Mouse (Mus musculus) heart, embryonic 14.5 days (tissue): ENCODE data around the gene Garnl3. TPM values are rescaled to one million over a fixed set of nuclear protein-coding genes. Genes with fewer than 3 reads are reported as not detected.

Source experiments
- ATAC-seq: fragments of 200-750 bp; cut with Nextera tagmentation; 2 replicates; pipeline ENCODE4 v1.8.0; 2017; ENCODE audit warnings: low read depth, moderate TSS enrichment; ENCODE audit not compliant: insufficient number of reproducible peaks, insufficient read depth, low FRiP score
- H3K27ac ChIP-seq, 2 experiments: fragments of 200-500 bp in 1 of 2; fragments of 300-500 bp in 1 of 2; sonication (generic) in 1 of 2; replicated peaks in 1 of 2; 2 replicates each; pipeline ENCODE4 v1.5.1; 2012 to 2014; ENCODE audit warnings: low read depth in 2 of 2, low read length in 2 of 2, control low read depth in 1 of 2, mild to moderate bottlenecking in 1 of 2, mixed read lengths in 1 of 2; ENCODE audit not compliant: control insufficient read depth in 1 of 2, insufficient read depth in 1 of 2
- H3K27me3 ChIP-seq: fragments of 300-500 bp; sonication (generic); 2 replicates; pipeline ENCODE4 v1.6.1; 2014; ENCODE audit warnings: mild to moderate bottlenecking, low read length, control low read depth; ENCODE audit not compliant: control insufficient read depth, insufficient read depth
- H3K36me3 ChIP-seq: fragments of 300-500 bp; sonication (generic); 2 replicates; pipeline ENCODE4 v1.6.1; 2014; ENCODE audit warnings: mild to moderate bottlenecking, control low read depth, low read length, mixed read lengths; ENCODE audit not compliant: control insufficient read depth, insufficient read depth
- H3K4me1 ChIP-seq, 2 experiments: fragments of 200-500 bp in 1 of 2; fragments of 300-500 bp in 1 of 2; sonication (generic) in 1 of 2; 2 replicates each; pipeline ENCODE4 v1.6.1; 2012 to 2014; ENCODE audit warnings: low read length in 2 of 2, control low read depth in 1 of 2, mixed read lengths in 1 of 2; ENCODE audit not compliant: control insufficient read depth in 2 of 2, insufficient read depth in 2 of 2
- H3K4me2 ChIP-seq: fragments of 300-500 bp; sonication (generic); 2 replicates; pipeline ENCODE4 v1.6.1; 2014; ENCODE audit warnings: mild to moderate bottlenecking, low read length
- H3K4me3 ChIP-seq, 2 experiments: fragments of 200-500 bp in 1 of 2; fragments of 300-500 bp in 1 of 2; sonication (generic) in 1 of 2; 2 replicates each; pipeline ENCODE4 v1.5.1; 2012 to 2014; ENCODE audit warnings: low read length in 2 of 2, mild to moderate bottlenecking in 2 of 2, control low read depth in 1 of 2, low read depth in 1 of 2, moderate library complexity in 1 of 2; ENCODE audit not compliant: control insufficient read depth in 1 of 2, insufficient read depth in 1 of 2
- H3K9ac ChIP-seq: fragments of 300-500 bp; sonication (generic); 2 replicates; pipeline ENCODE4 v1.6.1; 2014; ENCODE audit warnings: mild to moderate bottlenecking, low read length
- H3K9me3 ChIP-seq: fragments of 300-500 bp; sonication (generic); 2 replicates; pipeline ENCODE4 v1.6.1; 2016; ENCODE audit warnings: low read length, control low read depth; ENCODE audit not compliant: control insufficient read depth
- WGBS: fragments of 180-500 bp; shearing (Covaris S2); extraction: QIAGEN DNeasy Blood & Tissue Kit; methylation state at CpG from one replicate; pipeline ENCODE4 v1.1.7; 2014; 5-methylcytosine and 5-hydroxymethylcytosine counted together
- polyA plus RNA-seq: library from polyadenylated mRNA; unstranded; fragments of >200 nt; fragmentation: Nextera tagmentation; extraction: Ambion mirVana; gene quantifications from 2 replicates; pipeline ENCODE4 v1.2.1, GENCODE M21; 2014

The Garnl3 gene
- polyA plus RNA-seq, 1 experiment from 2014 or later, result 11.0 TPM

DNA sequence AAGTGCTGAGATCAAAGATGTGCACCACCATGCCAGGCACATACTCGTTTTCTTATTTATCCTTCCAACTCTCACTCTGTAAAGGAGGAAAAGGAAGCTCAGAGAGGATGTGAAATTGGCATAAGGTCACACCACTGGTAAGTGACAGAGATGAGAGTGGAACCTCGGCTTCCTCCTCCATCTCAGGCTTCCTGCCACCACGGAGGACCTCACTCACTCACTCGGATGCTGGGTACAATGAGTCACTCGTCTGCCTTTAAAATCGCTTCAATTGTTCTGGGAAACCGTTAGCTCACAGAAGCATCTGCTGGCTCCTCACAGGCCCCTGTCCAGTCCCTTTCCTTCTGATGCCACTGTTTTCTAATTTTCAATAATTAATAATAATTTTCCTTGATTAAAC is 45.1 kb upstream of the Garnl3 start:
- Histone ChIP-seq H3K9ac (no peak overlapping the region), H3K4me3 (no peak overlapping the region), H3K4me1 (peaks cover 24 to 26% of the 10 kb centered on the region in 2 experiments), H3K27me3 (no peaks in the 10 kb centered on the region), H3K4me2 (no peak overlapping the region), H3K27ac (peak overlapping the region in 1 of 2 experiments; percentile 87; a peak in 2 of 4 replicates), H3K9me3 (no peaks in the 10 kb centered on the region), H3K36me3 (peaks cover 3% of the 10 kb centered on the region; the same call in 1 of the 2 replicates)
- ATAC-seq, result no peak
- 43% methylated on average over 7 of the region's 7 CpGs for WGBS

DNA sequence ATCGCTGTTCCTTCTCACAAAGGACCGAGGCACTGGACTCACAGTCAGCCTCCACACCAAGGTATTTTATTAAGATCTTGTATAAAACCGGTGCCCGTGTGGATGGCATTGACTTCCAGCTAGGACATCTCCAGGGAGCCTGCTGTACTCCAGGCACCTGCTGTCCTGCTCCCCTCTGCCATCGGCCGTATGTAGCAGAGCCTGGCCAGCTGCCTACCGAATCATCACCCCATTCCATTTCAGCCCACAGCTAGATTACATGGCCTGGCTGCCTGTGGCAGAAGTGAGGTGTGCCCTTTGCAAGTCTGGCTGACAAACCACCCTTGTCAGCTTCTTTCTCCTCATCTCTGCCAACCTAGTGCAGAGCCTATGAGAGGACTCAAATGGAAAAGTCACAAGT is 42.2 kb upstream of the Garnl3 start:
- Histone ChIP-seq H3K36me3 (peaks cover 3% of the 10 kb centered on the region; the same call in 1 of the 2 replicates), H3K9me3 (no peaks in the 10 kb centered on the region), H3K9ac (no peak overlapping the region), H3K27ac (no peak overlapping the region), H3K4me3 (no peak overlapping the region), H3K27me3 (no peaks in the 10 kb centered on the region), H3K4me2 (no peak overlapping the region), H3K4me1 (peaks cover 18% of the 10 kb centered on the region in 2 experiments)
- 77% methylated on average over 7 of the region's 7 CpGs for WGBS
- ATAC-seq, result no peak

DNA sequence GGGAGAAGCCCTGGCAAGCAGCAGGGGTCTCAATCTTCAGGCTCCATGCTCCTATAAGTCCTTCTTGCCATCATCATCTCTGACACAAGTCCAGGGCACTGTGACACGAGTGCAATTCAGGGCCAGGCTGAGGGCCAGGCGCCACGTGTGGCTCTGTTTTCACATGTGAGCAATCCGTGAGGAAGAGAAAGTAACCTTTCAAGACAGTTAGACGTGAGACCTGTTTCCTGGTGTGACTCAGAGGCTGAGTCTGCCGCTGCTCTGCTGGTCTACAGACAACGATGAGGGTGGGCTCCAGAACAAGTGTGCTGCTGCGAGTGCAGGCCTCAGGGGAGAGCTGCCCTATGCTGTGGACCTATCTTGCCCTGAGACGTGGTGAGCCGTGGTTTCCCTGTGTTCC is 41.7 kb upstream of the Garnl3 start:
- Histone ChIP-seq H3K9me3 (no peaks in the 10 kb centered on the region), H3K9ac (no peak overlapping the region), H3K4me1 (peaks cover 12 to 13% of the 10 kb centered on the region in 2 experiments), H3K27ac (no peak overlapping the region), H3K36me3 (peaks cover 3% of the 10 kb centered on the region; the same call in 1 of the 2 replicates), H3K27me3 (no peaks in the 10 kb centered on the region), H3K4me2 (no peak overlapping the region), H3K4me3 (no peak overlapping the region)
- 53% methylated on average over 10 of the region's 10 CpGs for WGBS
- no peak for ATAC-seq

DNA sequence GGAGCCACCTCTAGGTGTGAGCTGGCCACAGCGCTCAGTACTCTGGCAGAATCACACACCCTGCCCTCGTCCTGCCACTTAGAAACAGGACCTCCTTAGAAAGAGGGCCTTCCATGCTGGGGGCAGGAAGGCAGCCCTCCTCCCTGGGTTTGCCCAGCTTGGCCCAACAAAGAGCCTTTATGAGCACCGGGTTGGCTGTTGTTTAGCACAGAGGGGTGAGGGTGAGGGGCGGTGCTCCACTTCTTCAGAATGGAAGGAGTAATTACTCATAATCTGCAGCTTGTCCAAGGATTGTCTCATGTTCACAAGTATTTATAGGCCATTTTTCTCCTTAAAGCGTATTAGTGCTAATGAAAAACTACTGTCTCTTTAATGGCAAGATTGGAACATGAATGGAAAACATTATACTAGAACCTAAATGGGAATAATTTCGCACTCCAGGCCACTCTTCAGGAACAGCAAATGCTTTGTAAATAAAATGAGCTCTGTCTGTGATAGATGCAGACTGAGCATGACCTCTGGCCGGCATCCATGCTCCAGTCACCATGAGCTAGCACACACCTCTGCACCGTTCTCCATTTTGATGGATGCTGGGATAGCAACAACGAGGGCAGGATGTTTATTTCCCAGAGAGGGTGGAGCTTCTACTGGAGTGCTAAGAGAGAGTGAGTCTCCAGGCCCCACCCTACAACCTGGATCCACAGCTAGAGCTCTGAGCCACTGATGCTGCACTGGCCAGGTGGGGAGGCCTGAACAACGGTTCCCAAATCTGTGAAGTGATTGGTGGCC is 39.5 kb upstream of the Garnl3 start:
- H3K27ac ChIP-seq, result no peak overlapping the region
- no peak overlapping the region for H3K4me2 ChIP-seq
- no peaks in the 10 kb centered on the region for H3K9me3 ChIP-seq
- no peak overlapping the region for H3K4me3 ChIP-seq
- no peak for ATAC-seq
- peaks cover 6 to 9% of the 10 kb centered on the region in 2 experiments for H3K4me1 ChIP-seq
- no peak overlapping the region for H3K9ac ChIP-seq
- WGBS, result 83% methylated on average over 10 of the region's 10 CpGs
- peaks cover 3% of the 10 kb centered on the region; the same call in 1 of the 2 replicates for H3K36me3 ChIP-seq
- H3K27me3 ChIP-seq, result no peaks in the 10 kb centered on the region

DNA sequence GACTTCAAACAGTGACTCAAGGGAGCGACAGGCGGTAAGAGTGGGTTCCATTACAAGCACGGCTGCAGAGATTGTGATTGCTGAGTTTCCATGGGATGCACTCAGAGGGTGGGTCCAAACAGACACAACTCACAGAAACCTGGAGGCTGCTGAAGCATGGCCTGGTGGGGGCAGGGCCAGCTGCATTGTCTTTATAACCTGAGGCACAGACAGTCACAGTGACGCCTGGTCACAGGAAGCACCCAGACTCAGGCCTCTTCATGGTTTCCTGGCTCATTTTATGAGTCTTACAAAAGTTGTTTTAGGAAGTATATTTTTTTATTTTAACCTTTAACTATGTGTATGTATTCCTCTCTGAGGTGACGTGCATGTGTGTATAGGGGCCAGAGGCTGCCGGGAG is 38.0 kb upstream of the Garnl3 start:
- 73% methylated on average over 6 of the region's 6 CpGs for WGBS
- H3K36me3 ChIP-seq, result peaks cover 3% of the 10 kb centered on the region; the same call in 1 of the 2 replicates
- H3K9me3 ChIP-seq, result no peaks in the 10 kb centered on the region
- H3K27ac ChIP-seq, result no peak overlapping the region
- H3K4me3 ChIP-seq, result no peak overlapping the region
- no peaks in the 10 kb centered on the region for H3K27me3 ChIP-seq
- peaks cover 22% of the 10 kb centered on the region in 2 experiments for H3K4me1 ChIP-seq
- ATAC-seq, result no peak
- H3K9ac ChIP-seq, result no peak overlapping the region
- H3K4me2 ChIP-seq, result no peak overlapping the region

DNA sequence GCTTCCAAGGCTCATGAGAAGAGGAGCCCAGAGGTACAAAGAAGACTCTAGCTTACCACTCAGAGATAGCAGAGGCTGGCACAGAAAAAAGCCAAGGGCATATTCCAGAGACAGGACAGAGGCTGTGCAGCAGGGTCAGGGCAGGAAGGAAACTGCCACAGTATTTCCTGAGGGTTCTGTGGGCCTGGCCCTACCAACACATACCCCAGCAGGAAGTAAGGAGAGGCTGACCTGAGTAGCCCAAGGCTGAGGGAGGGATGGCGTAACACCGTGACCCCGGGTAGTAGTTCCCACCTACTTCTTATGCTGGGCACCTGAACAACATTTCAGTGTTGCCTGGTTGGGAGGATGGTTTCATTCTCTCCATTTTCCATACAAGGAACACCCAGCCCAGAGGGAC is 35.6 kb upstream of the Garnl3 start:
- H3K27ac ChIP-seq, result no peak overlapping the region
- no peaks in the 10 kb centered on the region for H3K9me3 ChIP-seq
- H3K36me3 ChIP-seq, result peaks cover 2% of the 10 kb centered on the region; the same call in 1 of the 2 replicates
- no peak overlapping the region for H3K9ac ChIP-seq
- no peak for ATAC-seq
- H3K27me3 ChIP-seq, result no peaks in the 10 kb centered on the region
- H3K4me3 ChIP-seq, result no peak overlapping the region
- no peak overlapping the region for H3K4me2 ChIP-seq
- 92% methylated on average over 3 of the region's 3 CpGs for WGBS
- H3K4me1 ChIP-seq, result peaks cover 24 to 26% of the 10 kb centered on the region in 2 experiments

DNA sequence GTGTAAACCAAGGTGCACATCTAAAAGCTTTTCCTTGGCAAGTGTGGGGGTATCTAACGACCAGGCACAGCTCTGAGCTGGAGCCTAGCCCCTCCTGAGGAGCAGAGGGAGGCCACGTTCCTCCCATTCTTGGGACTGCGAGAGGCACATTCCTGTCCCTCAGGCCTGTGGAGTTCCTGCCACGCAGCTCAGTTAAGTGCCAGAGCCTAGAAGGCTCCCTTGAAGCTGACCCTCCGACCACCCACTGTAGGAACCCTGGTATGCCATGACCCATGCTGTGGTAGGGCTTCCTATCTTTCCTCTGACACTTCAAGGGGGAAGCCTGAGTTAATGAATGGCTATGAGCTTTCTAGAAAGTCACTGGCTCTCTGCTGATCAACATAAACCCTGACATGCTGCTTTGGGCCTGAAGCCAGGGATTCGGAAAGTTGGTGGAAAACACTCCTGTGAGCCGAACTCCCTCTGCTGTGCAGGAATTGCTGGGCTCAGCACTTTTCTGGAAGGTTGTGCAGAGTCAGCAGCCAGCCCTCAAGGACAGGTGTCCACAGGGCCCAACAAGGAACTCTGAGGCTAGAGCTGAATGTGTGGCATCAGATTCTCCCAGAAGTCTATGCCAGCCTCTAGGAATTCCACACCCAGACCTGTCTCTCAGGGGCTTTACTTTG is 34.4 kb upstream of the Garnl3 start:
- ATAC-seq, result peak; percentile 26; the same call in 1 of the 2 replicates
- Histone ChIP-seq H3K4me1 (peaks cover 26 to 28% of the 10 kb centered on the region in 2 experiments), H3K4me2 (no peak overlapping the region), H3K36me3 (no peaks in the 10 kb centered on the region), H3K27ac (peak overlapping the region; percentile 60 to 72), H3K27me3 (no peaks in the 10 kb centered on the region), H3K9ac (peak overlapping the region; percentile 45; the same call in 1 of the 2 replicates), H3K9me3 (no peaks in the 10 kb centered on the region), H3K4me3 (no peak overlapping the region)
- WGBS, result 12% methylated on average over 7 of the region's 7 CpGs
